Mouse (Mus musculus): ENCODE measurements at regions not wholly inside any gene's neighbourhood (a gene's known extent, or its start where the extent isn't known, plus 50 kb on each side); places are given as distances from the start of the nearest gene placed in this dataset.
A peak's percentile ranks its signal among the peaks of the same experiment; 100 is the strongest.

GRCm38 (mm10) chr1:166812072-166812461 lies 130.4 kb upstream of the Fmo9 start:
- H3K36me3 ChIP-seq = no peaks in the 10 kb centered on the region
- H3K9ac ChIP-seq = no peak overlapping the region
- H3K4me3 ChIP-seq (replicated peaks) = no peak overlapping the region
- H3K27ac ChIP-seq = no peak overlapping the region
- no peaks in the 10 kb centered on the region for H3K9me3 ChIP-seq
- H3K4me2 ChIP-seq = no peak overlapping the region
- 80% methylated on average over 7 of the region's 7 CpGs for WGBS
- peak; percentile 79; the same call in 1 of the 2 replicates for ATAC-seq (ENCODE audit: insufficient read depth, low FRiP score, low read depth)
- H3K4me1 ChIP-seq = no peaks in the 10 kb centered on the region
- no peaks in the 10 kb centered on the region for H3K27me3 ChIP-seq (replicated peaks)

GRCm38 (mm10) chr1:166812920-166813439 lies 131.3 kb upstream of the Fmo9 start:
- ATAC-seq (ENCODE audit: insufficient read depth, low FRiP score, low read depth) = no peak
- Histone ChIP-seq H3K9me3 (no peaks in the 10 kb centered on the region), H3K27ac (no peak overlapping the region), H3K9ac (no peak overlapping the region), H3K4me3 (replicated peaks) (no peak overlapping the region), H3K4me2 (no peak overlapping the region), H3K4me1 (no peaks in the 10 kb centered on the region), H3K27me3 (replicated peaks) (no peaks in the 10 kb centered on the region), H3K36me3 (no peaks in the 10 kb centered on the region)
- WGBS = 73% methylated on average over 7 of the region's 7 CpGs

- Histone ChIP-seq H3K27ac (no peak overlapping the region), H3K4me3 (replicated peaks) (no peak overlapping the region), H3K4me2 (no peak overlapping the region), H3K9ac (no peak overlapping the region), H3K4me1 (no peaks in the 10 kb centered on the region), H3K36me3 (no peaks in the 10 kb centered on the region), H3K27me3 (replicated peaks) (no peaks in the 10 kb centered on the region), H3K9me3 (no peaks in the 10 kb centered on the region)
- ATAC-seq (ENCODE audit: insufficient read depth, low FRiP score, low read depth) = no peak
- 80% methylated on average over 4 of the region's 4 CpGs for WGBS
Measured at GRCm38 (mm10) chr1:166817927-166818326, 136.3 kb upstream of the Fmo9 start.

- H3K27ac ChIP-seq = no peak overlapping the region
- no peaks in the 10 kb centered on the region for H3K4me1 ChIP-seq
- no peaks in the 10 kb centered on the region for H3K36me3 ChIP-seq
- H3K9me3 ChIP-seq = no peaks in the 10 kb centered on the region
- no peak for ATAC-seq (ENCODE audit: insufficient read depth, low FRiP score, low read depth)
- no peaks in the 10 kb centered on the region for H3K27me3 ChIP-seq (replicated peaks)
- WGBS = 79% methylated on average over 5 of the region's 5 CpGs
- H3K9ac ChIP-seq = no peak overlapping the region
- H3K4me2 ChIP-seq = no peak overlapping the region
- H3K4me3 ChIP-seq (replicated peaks) = no peak overlapping the region
Measured at GRCm38 (mm10) chr1:166818682-166819081, 137.0 kb upstream of the Fmo9 start.

- 55% methylated on average over 7 of the region's 7 CpGs for WGBS
- Histone ChIP-seq H3K27ac (no peak overlapping the region), H3K4me2 (no peak overlapping the region), H3K9ac (no peak overlapping the region), H3K9me3 (no peaks in the 10 kb centered on the region), H3K27me3 (replicated peaks) (no peaks in the 10 kb centered on the region), H3K4me3 (replicated peaks) (no peak overlapping the region), H3K4me1 (no peaks in the 10 kb centered on the region), H3K36me3 (no peaks in the 10 kb centered on the region)
- ATAC-seq (ENCODE audit: insufficient read depth, low FRiP score, low read depth) = no peak; the same call in 1 of the 2 replicates
Measured at GRCm38 (mm10) chr1:166819420-166819819, 137.8 kb upstream of the Fmo9 start.

GRCm38 (mm10) chr1:166820050-166820449 lies 138.4 kb upstream of the Fmo9 start:
- no peak overlapping the region for H3K9ac ChIP-seq
- H3K36me3 ChIP-seq = no peaks in the 10 kb centered on the region
- 80% methylated on average over 5 of the region's 5 CpGs for WGBS
- H3K4me1 ChIP-seq = no peaks in the 10 kb centered on the region
- no peak overlapping the region for H3K4me3 ChIP-seq (replicated peaks)
- H3K4me2 ChIP-seq = no peak overlapping the region
- no peak overlapping the region; the same call in 1 of the 2 replicates for H3K27ac ChIP-seq
- H3K27me3 ChIP-seq (replicated peaks) = no peaks in the 10 kb centered on the region
- no peak for ATAC-seq (ENCODE audit: insufficient read depth, low FRiP score, low read depth)
- H3K9me3 ChIP-seq = no peaks in the 10 kb centered on the region

GRCm38 (mm10) chr1:166821146-166821545 lies 139.5 kb upstream of the Fmo9 start:
- H3K27me3 ChIP-seq (replicated peaks) = no peaks in the 10 kb centered on the region
- no peaks in the 10 kb centered on the region for H3K4me1 ChIP-seq
- H3K9me3 ChIP-seq = no peaks in the 10 kb centered on the region
- no peak overlapping the region for H3K4me2 ChIP-seq
- 38% methylated on average over 3 of the region's 3 CpGs for WGBS
- no peak overlapping the region for H3K4me3 ChIP-seq (replicated peaks)
- ATAC-seq (ENCODE audit: insufficient read depth, low FRiP score, low read depth) = no peak
- no peak overlapping the region for H3K27ac ChIP-seq
- no peaks in the 10 kb centered on the region for H3K36me3 ChIP-seq
- no peak overlapping the region for H3K9ac ChIP-seq

- Histone ChIP-seq H3K4me1 (no peaks in the 10 kb centered on the region), H3K9ac (no peak overlapping the region), H3K9me3 (no peaks in the 10 kb centered on the region), H3K27ac (no peak overlapping the region), H3K4me2 (no peak overlapping the region), H3K4me3 (replicated peaks) (no peak overlapping the region), H3K27me3 (replicated peaks) (no peaks in the 10 kb centered on the region), H3K36me3 (no peaks in the 10 kb centered on the region)
- WGBS = 61% methylated on average over 1 of the region's 1 CpGs
- ATAC-seq (ENCODE audit: insufficient read depth, low FRiP score, low read depth) = no peak
Measured at GRCm38 (mm10) chr1:166837299-166837698, 155.7 kb upstream of the Fmo9 start.

GRCm38 (mm10) chr1:166839833-166840232 lies 158.2 kb upstream of the Fmo9 start:
- no peaks in the 10 kb centered on the region for H3K9me3 ChIP-seq

GRCm38 (mm10) chr1:166843397-166843877 lies 157.8 kb upstream of the Fam78b start:
- ATAC-seq (ENCODE audit: insufficient read depth, low FRiP score, low read depth) = no peak; the same call in 1 of the 2 replicates
- Histone ChIP-seq H3K4me2 (peak overlapping the region; percentile 34), H3K27ac (no peak overlapping the region), H3K4me1 (no peaks in the 10 kb centered on the region), H3K36me3 (no peaks in the 10 kb centered on the region), H3K4me3 (replicated peaks) (no peak overlapping the region), H3K9me3 (no peaks in the 10 kb centered on the region), H3K9ac (no peak overlapping the region), H3K27me3 (replicated peaks) (no peaks in the 10 kb centered on the region)
- WGBS = 5% methylated on average over 11 of the region's 11 CpGs

More at GRCm38 (mm10) chr1:166839833-166840232, 158.2 kb upstream of the Fmo9 start:
- Histone ChIP-seq H3K27ac (no peak overlapping the region), H3K36me3 (no peaks in the 10 kb centered on the region), H3K4me2 (no peak overlapping the region), H3K27me3 (replicated peaks) (no peaks in the 10 kb centered on the region), H3K4me1 (no peaks in the 10 kb centered on the region), H3K4me3 (replicated peaks) (no peak overlapping the region), H3K9ac (no peak overlapping the region)
- WGBS = 37% methylated on average over 7 of the region's 7 CpGs
- no peak for ATAC-seq (ENCODE audit: insufficient read depth, low FRiP score, low read depth)

- H3K27ac ChIP-seq = no peak overlapping the region
- no peaks in the 10 kb centered on the region for H3K4me1 ChIP-seq
- H3K36me3 ChIP-seq = no peaks in the 10 kb centered on the region
- H3K4me2 ChIP-seq = no peak overlapping the region
- H3K27me3 ChIP-seq (replicated peaks) = no peaks in the 10 kb centered on the region
- no peak overlapping the region for H3K4me3 ChIP-seq (replicated peaks)
- WGBS = 83% methylated on average over 5 of the region's 5 CpGs
- no peak for ATAC-seq (ENCODE audit: insufficient read depth, low FRiP score, low read depth)
- H3K9ac ChIP-seq = no peak overlapping the region
- H3K9me3 ChIP-seq = no peaks in the 10 kb centered on the region
Measured at GRCm38 (mm10) chr1:166846566-166846965, 154.7 kb upstream of the Fam78b start.

GRCm38 (mm10) chr1:166847233-166847632 lies 154.0 kb upstream of the Fam78b start:
- Histone ChIP-seq H3K9me3 (no peaks in the 10 kb centered on the region), H3K27ac (no peak overlapping the region), H3K4me1 (no peaks in the 10 kb centered on the region), H3K9ac (no peak overlapping the region), H3K4me2 (no peak overlapping the region), H3K27me3 (replicated peaks) (no peaks in the 10 kb centered on the region), H3K4me3 (replicated peaks) (no peak overlapping the region), H3K36me3 (no peaks in the 10 kb centered on the region)
- WGBS = 83% methylated on average over 6 of the region's 6 CpGs
- no peak for ATAC-seq (ENCODE audit: insufficient read depth, low FRiP score, low read depth)

GRCm38 (mm10) chr1:166848015-166848535 lies 153.1 kb upstream of the Fam78b start:
- Histone ChIP-seq H3K4me1 (no peaks in the 10 kb centered on the region), H3K4me2 (no peak overlapping the region), H3K36me3 (no peaks in the 10 kb centered on the region), H3K9ac (no peak overlapping the region), H3K27me3 (replicated peaks) (no peaks in the 10 kb centered on the region), H3K27ac (no peak overlapping the region), H3K9me3 (no peaks in the 10 kb centered on the region), H3K4me3 (replicated peaks) (no peak overlapping the region)
- WGBS = 57% methylated on average over 4 of the region's 4 CpGs
- no peak for ATAC-seq (ENCODE audit: insufficient read depth, low FRiP score, low read depth)

Measured in stomach, embryonic 15.5 days (tissue).